Mouse (Mus musculus): ENCODE measurements around the gene Sipa1l3. TPM values are rescaled to one million over a fixed set of nuclear protein-coding genes. Genes with fewer than 3 reads are reported as not detected.

The Sipa1l3 gene
- polyA plus RNA-seq, 2 experiments from 2014 or later: 2.4 to 5.0 TPM

- ATAC-seq: no peak
Measured at GRCm38 (mm10) chr7:29480183-29480582, 38.3 kb downstream of the Sipa1l3 start.

- no peak for ATAC-seq
Measured at GRCm38 (mm10) chr7:29475005-29475404, 43.4 kb downstream of the Sipa1l3 start.

DNA sequence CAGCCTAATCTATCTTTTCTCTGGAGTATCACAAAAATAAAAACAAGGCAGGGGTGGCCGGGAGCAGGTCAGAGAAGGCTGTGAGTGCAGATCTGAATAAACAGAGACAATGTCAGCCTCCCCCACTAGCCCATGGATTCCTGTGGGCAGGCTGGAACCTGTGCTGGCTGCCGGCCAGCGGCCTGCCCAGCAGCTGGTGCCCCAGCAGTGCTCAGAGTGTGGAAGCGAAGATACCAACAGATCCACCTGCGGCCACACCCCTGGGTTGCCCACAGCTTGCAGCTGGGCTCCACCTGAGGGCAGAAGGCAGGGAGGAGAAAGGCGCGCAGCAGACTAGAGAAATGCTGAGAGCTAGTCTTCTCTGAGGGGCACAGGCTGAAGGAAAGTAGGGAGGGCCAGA is 47.1 kb downstream of the Sipa1l3 start:
- no peak for ATAC-seq

DNA sequence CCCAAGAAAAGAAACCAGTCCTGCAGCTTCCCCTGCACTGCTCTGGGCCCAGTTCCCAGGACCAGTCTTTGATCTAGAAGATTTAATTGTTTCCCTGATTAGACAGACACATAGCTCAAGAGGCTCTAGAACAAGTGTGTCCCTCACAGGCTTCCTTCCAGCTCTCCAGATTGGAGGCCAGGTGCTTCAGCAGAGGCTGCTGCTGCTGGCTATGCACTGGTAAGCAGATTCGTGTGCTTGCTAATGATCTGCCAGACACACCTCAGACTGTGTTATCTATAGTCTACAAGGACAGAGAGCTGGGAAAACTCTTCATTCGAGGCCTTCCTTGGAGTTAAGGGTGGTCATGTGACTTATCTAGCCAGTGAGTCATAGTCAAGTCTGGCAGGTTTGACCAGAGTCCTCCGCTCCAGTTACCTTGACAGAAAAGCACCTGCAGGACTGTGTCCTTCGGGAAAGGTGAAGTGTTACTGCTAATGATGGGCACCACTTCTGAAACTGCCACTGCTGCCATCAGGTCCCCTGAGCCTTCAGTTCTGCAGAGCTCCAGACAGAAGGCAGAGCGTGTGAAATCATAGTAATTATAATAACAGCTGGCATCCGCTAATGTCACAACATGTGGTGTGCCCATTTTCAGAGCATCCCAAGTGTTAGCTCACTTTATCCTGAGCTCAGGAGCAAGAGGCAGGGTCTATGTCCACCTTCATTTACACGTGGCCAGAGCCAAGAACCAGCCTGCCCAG is 48.7 kb downstream of the Sipa1l3 start:
- no peak for ATAC-seq

- ATAC-seq: no peak
Measured at GRCm38 (mm10) chr7:29468593-29468992, 49.8 kb downstream of the Sipa1l3 start.

DNA sequence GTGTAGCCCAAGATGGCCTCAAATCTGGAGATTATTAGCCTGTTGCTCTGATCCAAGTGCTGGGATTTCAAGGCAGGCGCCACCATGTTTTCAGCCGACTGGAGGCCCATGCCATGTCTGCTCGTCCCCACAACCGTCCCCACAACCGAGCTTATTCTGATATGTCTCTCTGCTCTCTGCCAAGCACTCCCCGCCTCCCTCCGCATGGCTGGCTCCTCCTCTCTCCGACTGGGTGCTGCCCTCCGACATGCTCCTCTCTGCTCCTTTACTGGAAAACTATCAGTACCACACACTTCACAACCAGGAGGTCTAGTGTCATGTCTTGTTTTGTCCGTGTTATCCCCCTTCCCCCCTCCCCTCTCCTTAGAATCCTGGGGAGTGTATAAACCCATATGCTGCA is 51.9 kb downstream of the Sipa1l3 start:
- no peak for ATAC-seq

- no peak for ATAC-seq
Measured at GRCm38 (mm10) chr7:29465736-29466135, 52.7 kb downstream of the Sipa1l3 start.

DNA sequence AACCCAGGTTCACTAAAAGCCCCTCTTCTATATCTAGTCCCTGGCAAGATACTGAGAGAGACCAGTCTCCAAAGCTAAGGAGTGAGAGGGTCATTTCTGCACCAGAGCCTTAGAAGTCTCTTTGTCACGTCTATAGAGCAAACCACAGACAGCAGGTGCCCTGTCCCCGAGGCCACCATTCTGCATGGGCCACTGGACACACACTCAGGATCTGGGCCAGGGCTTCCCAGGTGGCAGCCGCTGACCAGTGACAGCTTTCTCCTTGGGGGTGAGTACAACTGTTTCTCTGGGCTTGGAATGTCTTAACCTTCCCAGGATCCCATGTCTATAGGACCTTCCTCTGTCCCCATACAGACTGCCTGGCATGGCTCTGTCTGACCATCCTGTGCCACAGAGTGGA is 55.6 kb downstream of the Sipa1l3 start:
- ATAC-seq: no peak

DNA sequence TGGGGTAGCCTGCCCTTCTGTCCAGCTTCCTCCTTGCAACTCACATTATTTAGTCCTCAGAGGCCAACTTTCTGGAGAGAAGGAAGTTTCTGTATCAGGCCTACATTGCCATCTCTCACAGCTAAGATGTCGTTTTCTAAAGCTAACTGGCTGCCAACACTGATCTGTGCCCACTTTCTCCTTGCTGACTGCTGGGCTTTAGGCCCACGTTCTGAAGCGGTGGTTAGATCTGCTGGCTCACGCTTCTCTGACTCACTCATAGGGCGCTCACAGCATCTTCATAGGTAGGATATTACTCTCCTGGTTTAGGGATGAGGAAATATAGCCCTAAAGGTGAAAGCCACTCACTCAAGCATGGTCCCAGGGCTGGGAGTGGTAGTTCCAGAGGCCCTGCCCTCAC is 56.3 kb downstream of the Sipa1l3 start:
- ATAC-seq: no peak

- no peak for ATAC-seq
Measured at GRCm38 (mm10) chr7:29461557-29461956, 56.9 kb downstream of the Sipa1l3 start.

- ATAC-seq: no peak
Measured at GRCm38 (mm10) chr7:29458889-29459740, 59.3 kb downstream of the Sipa1l3 start.

GRCm38 (mm10) chr7:29457772-29458171 is 60.7 kb downstream of the Sipa1l3 start:
- ATAC-seq: no peak

GRCm38 (mm10) chr7:29456716-29457115 is 61.7 kb downstream of the Sipa1l3 start:
- ATAC-seq: no peak

- no peak for ATAC-seq
Measured at GRCm38 (mm10) chr7:29455591-29455990, 62.9 kb downstream of the Sipa1l3 start.

- ATAC-seq: no peak
Measured at GRCm38 (mm10) chr7:29454965-29455364, 63.5 kb downstream of the Sipa1l3 start.

DNA sequence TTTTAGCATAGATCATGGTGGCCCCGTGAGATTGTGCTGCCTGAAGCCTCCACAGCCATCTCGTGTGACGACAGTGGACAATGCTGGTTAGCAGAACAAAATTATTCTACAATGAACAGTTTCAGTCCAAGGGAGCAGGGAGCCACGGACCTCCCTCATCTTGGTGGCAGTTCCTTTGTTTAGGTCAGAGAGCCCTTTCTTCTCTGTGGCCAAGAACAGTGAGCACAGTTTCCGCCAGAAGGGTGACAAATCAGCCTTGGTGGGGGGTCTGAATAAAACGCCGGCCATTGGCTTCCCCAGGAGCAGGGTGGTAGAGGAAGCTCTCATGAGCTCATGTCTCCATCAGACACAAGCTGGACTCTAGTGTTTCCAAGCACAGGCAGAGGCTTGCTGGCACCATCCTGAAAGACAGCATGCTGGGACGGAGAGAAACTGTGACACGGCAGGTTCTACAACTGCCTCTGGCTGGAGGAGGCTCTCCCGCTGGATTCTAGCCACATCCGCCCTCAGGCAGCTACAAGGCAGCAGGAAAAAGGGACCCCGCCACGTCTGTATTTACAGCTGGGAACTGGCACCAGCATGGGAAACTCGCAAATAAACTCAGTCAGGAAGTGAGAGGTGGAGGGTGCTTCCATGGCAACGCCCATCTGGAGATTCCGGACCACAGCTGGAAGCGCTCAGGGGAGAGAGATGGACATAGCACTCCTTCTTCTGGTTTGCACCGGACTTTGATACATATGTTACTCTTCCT is 65.3 kb downstream of the Sipa1l3 start:
- no peak for ATAC-seq

GRCm38 (mm10) chr7:29452381-29452780 is 66.1 kb downstream of the Sipa1l3 start:
- no peak for ATAC-seq

DNA sequence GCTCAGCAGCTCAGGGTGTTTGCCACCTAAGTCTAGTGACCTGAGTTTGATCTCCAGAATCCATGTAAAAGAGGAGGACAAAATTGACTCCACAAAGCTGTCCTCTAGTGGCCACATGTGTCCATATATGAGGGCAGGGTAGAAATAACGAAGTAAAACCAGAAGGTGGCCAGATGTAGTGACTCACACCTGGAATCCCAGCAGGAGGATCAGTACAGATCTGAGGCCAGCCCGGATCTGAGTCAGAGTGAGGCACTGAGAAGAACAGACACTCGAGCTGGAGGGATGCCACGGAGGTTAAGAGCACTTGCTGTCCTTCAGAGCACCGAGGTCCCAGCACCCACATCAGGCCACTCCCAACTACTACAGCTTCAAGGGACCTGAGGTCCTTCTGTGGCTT is 68.3 kb downstream of the Sipa1l3 start:
- no peak for ATAC-seq

- no peak for ATAC-seq
Measured at GRCm38 (mm10) chr7:29448830-29449229, 69.6 kb downstream of the Sipa1l3 start.

GRCm38 (mm10) chr7:29447147-29447829 is 71.2 kb downstream of the Sipa1l3 start:
- ATAC-seq: no peak

DNA sequence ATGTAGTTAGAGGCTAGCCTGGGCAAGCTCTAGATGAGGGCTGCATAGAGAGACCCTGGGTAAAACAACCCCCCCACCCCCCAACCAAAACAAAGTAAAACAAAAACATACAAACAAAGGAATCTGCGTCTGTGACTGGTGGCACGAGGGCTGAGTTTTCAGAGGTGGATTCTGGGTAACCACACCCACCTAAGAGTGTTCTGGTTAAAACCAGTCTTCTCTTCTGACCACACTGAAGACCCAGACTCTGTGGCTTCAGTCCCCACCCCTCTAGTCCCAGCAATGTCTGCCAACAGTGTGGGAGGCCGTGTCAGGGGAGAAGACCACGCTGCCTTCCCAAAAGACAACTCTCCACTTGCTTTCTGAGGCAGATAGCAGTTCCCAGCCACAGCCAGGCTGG is 72.3 kb downstream of the Sipa1l3 start:
- no peak for ATAC-seq

DNA sequence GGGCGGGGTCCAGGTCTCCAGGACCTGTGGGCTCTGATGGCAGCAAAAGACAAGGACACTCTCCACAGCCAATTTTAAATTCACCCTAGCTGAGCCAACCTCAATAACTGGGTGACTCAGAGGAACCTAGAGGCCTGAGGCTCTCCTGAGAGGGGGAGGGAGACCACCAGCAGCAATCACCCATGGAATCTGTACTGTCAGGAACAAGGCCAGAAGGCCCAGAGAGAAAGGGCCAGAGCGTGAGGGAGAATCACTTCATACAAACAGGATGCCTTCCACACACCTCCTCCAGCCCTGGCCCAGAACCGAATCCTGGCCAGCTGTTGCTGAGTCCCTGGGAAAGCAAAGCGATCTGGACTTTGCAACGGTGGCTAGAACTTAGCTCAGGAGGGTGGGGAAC is 73.9 kb downstream of the Sipa1l3 start:
- ATAC-seq: no peak

- ATAC-seq: no peak
Measured at GRCm38 (mm10) chr7:29444070-29444469, 74.4 kb downstream of the Sipa1l3 start.
